Comparison of ENCODE assay signal across 22 mouse cellular contexts in genomic region chr14:58444496-58444895, GRCm38 (mm10).
DNase-seq lines count a peak whose midpoint lies in the region; ATAC-seq and TF ChIP-seq lines count a peak whose summit lies in the region.
"Had no signal": no experiment of that assay in that cellular context is flagged by ENCODE, and none has a peak within 500 bp of the region (broad histone marks: within the 10 kb centered on the region; RNA-seq: fewer than 3 reads in every experiment).

No protein-coding gene starts in this region.

- TF ChIP-seq CTCF in liver, adult 2 months (IDR thresholded peaks at IDR 0.05; ENCODE audit: low read depth, low read length), result no peak

- H3K4me3 ChIP-seq in liver, adult 2 months (ENCODE audit: insufficient read depth, low read depth, low read length), result no peak overlapping the region
- H3K4me3 ChIP-seq in liver, embryonic 11.5 days (ENCODE audit: low read depth, low read length), result no peak overlapping the region
- H3K4me3 ChIP-seq: embryonic facial prominence, embryonic 12.5 days; embryonic facial prominence, embryonic 15.5 days; forebrain, embryonic 13.5 days; heart, adult 2 months; heart, embryonic 10.5 days; hindbrain, embryonic 12.5 days; hindbrain, embryonic 15.5 days had no signal

- no peak overlapping the region for H3K27ac ChIP-seq in liver, adult 2 months (replicated peaks; ENCODE audit: insufficient read depth, low read depth, low read length)
- H3K27ac ChIP-seq in liver, embryonic 11.5 days (ENCODE audit: low read depth, low read length), result no peak overlapping the region
- H3K27ac ChIP-seq: embryonic facial prominence, embryonic 12.5 days; embryonic facial prominence, embryonic 15.5 days; forebrain, embryonic 13.5 days; heart, adult 2 months; heart, embryonic 10.5 days; hindbrain, embryonic 12.5 days; hindbrain, embryonic 15.5 days had no signal

- intact Hi-C loops in gastrocnemius, postnatal 14 days (cut with DNase I; ENCODE audit: low total_unique reads), result no loop called here

- no peaks in the 10 kb centered on the region for H3K36me3 ChIP-seq in liver, adult 2 months (ENCODE audit: control insufficient read depth, insufficient read depth, low read length)
- H3K36me3 ChIP-seq in liver, embryonic 11.5 days (ENCODE audit: control insufficient read depth, insufficient read depth, low read length), result no peaks in the 10 kb centered on the region
- H3K36me3 ChIP-seq: embryonic facial prominence, embryonic 12.5 days; embryonic facial prominence, embryonic 15.5 days; heart, embryonic 10.5 days; hindbrain, embryonic 12.5 days; hindbrain, embryonic 15.5 days had no signal

- TF ChIP-seq POLR2A in liver, adult 2 months (IDR thresholded peaks at IDR 0.05; ENCODE audit: extremely low read depth, insufficient read depth, low read length), result no peak

- whole genome bisulfite sequencing in liver, adult 2 months, result 29% methylated on average over 4 of the region's 4 CpGs
- WGBS in liver, embryonic 11.5 days, result 53% methylated on average over 4 of the region's 4 CpGs

- no peak for ATAC-seq in liver, embryonic 11.5 days (replicated peaks; ENCODE audit: low FRiP score)
- ATAC-seq: CD4-positive, CD25-positive, alpha-beta regulatory T cell, adult 4 months; forebrain, embryonic 13.5 days; forebrain, embryonic 16.5 days; intestine, postnatal 0 days had no signal

- DNase-seq in liver, adult 2 months (ENCODE audit: extremely low read depth, low read depth, low spot score), result peak; percentile 43
- DNase-seq in liver, embryonic 11.5 days (ENCODE audit: low spot score), result no peak
- DNase-seq in adrenal gland, adult 2 months, result peak; percentile 82
- DNase-seq in adrenal gland, postnatal 10 days, result peak; percentile 70
- peak; percentile 61 to 70 for DNase-seq in adrenal gland, postnatal 36 days
- DNase-seq in embryo, embryonic 11 days, result no peak
- DNase-seq in lung, postnatal 36 days, result no peak
- DNase-seq in gastrocnemius, postnatal 14 days, result no peak
- DNase-seq: cerebellum, adult 11-12 months; cerebellum, adult 8-10 months; cerebellum, postnatal 10 days; gastrocnemius, postnatal 25 days; heart, adult 2 months had no signal

- no peaks in the 10 kb centered on the region for H3K27me3 ChIP-seq in liver, adult 2 months (ENCODE audit: control insufficient read depth, insufficient read depth, low read length)
- no peaks in the 10 kb centered on the region for H3K27me3 ChIP-seq in liver, embryonic 11.5 days (replicated peaks; ENCODE audit: control insufficient read depth, insufficient read depth, low read length)
- H3K27me3 ChIP-seq: embryonic facial prominence, embryonic 12.5 days; embryonic facial prominence, embryonic 15.5 days; forebrain, embryonic 13.5 days; hindbrain, embryonic 12.5 days; hindbrain, embryonic 15.5 days had no signal

- H3K4me2 ChIP-seq in liver, embryonic 11.5 days, result no peak overlapping the region
- H3K4me2 ChIP-seq: embryonic facial prominence, embryonic 12.5 days; embryonic facial prominence, embryonic 15.5 days; forebrain, embryonic 13.5 days; hindbrain, embryonic 12.5 days; hindbrain, embryonic 15.5 days had no signal

- no peaks in the 10 kb centered on the region for H3K4me1 ChIP-seq in liver, adult 2 months (ENCODE audit: control insufficient read depth, insufficient read depth, low read length)
- H3K4me1 ChIP-seq in liver, embryonic 11.5 days (replicated peaks; ENCODE audit: control insufficient read depth, insufficient read depth, low read length), result no peaks in the 10 kb centered on the region
- H3K4me1 ChIP-seq: embryonic facial prominence, embryonic 12.5 days; embryonic facial prominence, embryonic 15.5 days; hindbrain, embryonic 12.5 days; hindbrain, embryonic 15.5 days had no signal

- no peaks in the 10 kb centered on the region for H3K79me2 ChIP-seq in liver, adult 2 months (ENCODE audit: control insufficient read depth, insufficient read depth, low read length)

- H3K9me3 ChIP-seq in liver, embryonic 11.5 days (ENCODE audit: control insufficient read depth, low read length), result no peaks in the 10 kb centered on the region
- H3K9me3 ChIP-seq: embryonic facial prominence, embryonic 12.5 days; embryonic facial prominence, embryonic 15.5 days; forebrain, embryonic 13.5 days; heart, embryonic 10.5 days; hindbrain, embryonic 12.5 days; hindbrain, embryonic 15.5 days had no signal

- no peak overlapping the region for H3K9ac ChIP-seq in liver, adult 2 months (ENCODE audit: low read depth, low read length)
- no peak overlapping the region for H3K9ac ChIP-seq in liver, embryonic 11.5 days (ENCODE audit: low read depth, low read length)
- H3K9ac ChIP-seq: embryonic facial prominence, embryonic 12.5 days; embryonic facial prominence, embryonic 15.5 days; forebrain, embryonic 13.5 days; hindbrain, embryonic 12.5 days; hindbrain, embryonic 15.5 days had no signal

Comparison
In these comparisons a context has a peak if more than half of its experiments do, and no peak if none do; other contexts are left out.
1. DNase-seq: peak in liver, adult 2 months (single experiment), adrenal gland, adult 2 months (single experiment), adrenal gland, postnatal 10 days (single experiment) and adrenal gland, postnatal 36 days (2 of 2); none in liver, embryonic 11.5 days (single experiment), embryo, embryonic 11 days (single experiment), lung, postnatal 36 days (single experiment) and gastrocnemius, postnatal 14 days (single experiment).